Mouse (Mus musculus) small intestine, adult 2 months (tissue): ENCODE measurements around the gene Zdhhc18.

Source experiments
- CTCF ChIP-seq: fragments of 200-500 bp; IDR thresholded peaks from 2 replicates; pipeline ENCODE4 v1.5.1; 2012; ENCODE audit warnings: low read depth, mild to moderate bottlenecking, control low read depth, inconsistent platforms, low read length, moderate library complexity, mixed read lengths; ENCODE audit not compliant: insufficient replicate concordance, insufficient read length; ENCODE audit errors: extremely low read depth
- POLR2A ChIP-seq: fragments of 200-500 bp; IDR thresholded peaks from 2 replicates; pipeline ENCODE4 v1.6.1; 2012; ENCODE audit warnings: low read depth, mild to moderate bottlenecking, control low read depth, inconsistent platforms, low read length, moderate library complexity

GRCm38 (mm10) chr4:133607284-133607683, 42.7 kb downstream of the Zdhhc18 start:
- no peak for TF ChIP-seq CTCF
- TF ChIP-seq POLR2A: no peak
